Mouse (Mus musculus): ENCODE data around the gene Uck2. TPM values are rescaled to one million over a fixed set of nuclear protein-coding genes. Genes with fewer than 3 reads are reported as not detected.

The Uck2 gene
- polyA plus RNA-seq (2015; fragmentation: Nextera tagmentation; extraction: Ambion mirVana) = 67.7 and 72.3 TPM in 2 replicates

GRCm38 (mm10) chr1:167285320-167285355 is at the start of gene Uck2:
Gene Uck2 (minus strand): TSS chr1:167285320.
- 0% methylated on average over 2 of the region's 2 CpGs for WGBS
- H3K9me3 ChIP-seq (ENCODE audit: low read length) = no peaks in the 10 kb centered on the region
- H3K36me3 ChIP-seq (ENCODE audit: insufficient read depth, low read length) = no peaks in the 10 kb centered on the region
- H3K4me3 ChIP-seq (ENCODE audit: low read length) = peak within 1 kb of the TSS; percentile 91
- ATAC-seq (ENCODE audit: low FRiP score, low TSS enrichment) = no peak
- peaks cover 33% of the 10 kb centered on the region for H3K4me1 ChIP-seq (ENCODE audit: insufficient read depth, low read length)
- H3K27me3 ChIP-seq (ENCODE audit: insufficient read depth, low read length) = no peaks in the 10 kb centered on the region
- peak within 1 kb of the TSS; percentile 89 for H3K4me2 ChIP-seq (replicated peaks; ENCODE audit: low read depth, low read length)
- H3K9ac ChIP-seq (replicated peaks; ENCODE audit: low read length) = peak within 1 kb of the TSS; percentile 84
- peak within 1 kb of the TSS; percentile 96 for H3K27ac ChIP-seq (ENCODE audit: low read length)

GRCm38 (mm10) chr1:167331106-167331505 is 46.0 kb upstream of the Uck2 start:
- no peak overlapping the region for H3K4me2 ChIP-seq (replicated peaks; ENCODE audit: low read depth, low read length)
- H3K36me3 ChIP-seq (ENCODE audit: insufficient read depth, low read length) = peaks cover 40% of the 10 kb centered on the region
- no peaks in the 10 kb centered on the region for H3K4me1 ChIP-seq (ENCODE audit: insufficient read depth, low read length)
- H3K27me3 ChIP-seq (ENCODE audit: insufficient read depth, low read length) = no peaks in the 10 kb centered on the region
- no peak overlapping the region for H3K27ac ChIP-seq (ENCODE audit: low read length)
- WGBS = 86% methylated on average over 8 of the region's 8 CpGs
- H3K9ac ChIP-seq (replicated peaks; ENCODE audit: low read length) = no peak overlapping the region
- H3K9me3 ChIP-seq (ENCODE audit: low read length) = no peaks in the 10 kb centered on the region
- H3K4me3 ChIP-seq (ENCODE audit: low read length) = no peak overlapping the region
- no peak for ATAC-seq (ENCODE audit: low FRiP score, low TSS enrichment)

- Histone ChIP-seq H3K9ac (replicated peaks; ENCODE audit: low read length) (no peak overlapping the region), H3K4me2 (replicated peaks; ENCODE audit: low read depth, low read length) (no peak overlapping the region), H3K4me3 (ENCODE audit: low read length) (no peak overlapping the region), H3K36me3 (ENCODE audit: insufficient read depth, low read length) (peaks cover 44% of the 10 kb centered on the region), H3K27me3 (ENCODE audit: insufficient read depth, low read length) (no peaks in the 10 kb centered on the region), H3K27ac (ENCODE audit: low read length) (no peak overlapping the region), H3K9me3 (ENCODE audit: low read length) (no peaks in the 10 kb centered on the region), H3K4me1 (ENCODE audit: insufficient read depth, low read length) (no peaks in the 10 kb centered on the region)
- WGBS = 88% methylated on average over 6 of the region's 6 CpGs
- ATAC-seq (ENCODE audit: low FRiP score, low TSS enrichment) = no peak
Observed at GRCm38 (mm10) chr1:167328776-167329175, 43.7 kb upstream of the Uck2 start.

GRCm38 (mm10) chr1:167321691-167322090 is 36.6 kb upstream of the Uck2 start:
- H3K4me2 ChIP-seq (replicated peaks; ENCODE audit: low read depth, low read length) = no peak overlapping the region
- no peak overlapping the region for H3K4me3 ChIP-seq (ENCODE audit: low read length)
- no peak overlapping the region for H3K27ac ChIP-seq (ENCODE audit: low read length)
- ATAC-seq (ENCODE audit: low FRiP score, low TSS enrichment) = no peak
- H3K27me3 ChIP-seq (ENCODE audit: insufficient read depth, low read length) = no peaks in the 10 kb centered on the region
- WGBS = 98% methylated on average over 6 of the region's 6 CpGs
- peaks cover 50% of the 10 kb centered on the region for H3K36me3 ChIP-seq (ENCODE audit: insufficient read depth, low read length)
- H3K9me3 ChIP-seq (ENCODE audit: low read length) = no peaks in the 10 kb centered on the region
- no peak overlapping the region for H3K9ac ChIP-seq (replicated peaks; ENCODE audit: low read length)
- H3K4me1 ChIP-seq (ENCODE audit: insufficient read depth, low read length) = no peaks in the 10 kb centered on the region

- no peak for ATAC-seq (ENCODE audit: low FRiP score, low TSS enrichment)
- H3K9ac ChIP-seq (replicated peaks; ENCODE audit: low read length) = no peak overlapping the region
- WGBS = 89% methylated on average over 4 of the region's 4 CpGs
- H3K27me3 ChIP-seq (ENCODE audit: insufficient read depth, low read length) = no peaks in the 10 kb centered on the region
- no peak overlapping the region for H3K27ac ChIP-seq (ENCODE audit: low read length)
- H3K9me3 ChIP-seq (ENCODE audit: low read length) = no peaks in the 10 kb centered on the region
- H3K4me1 ChIP-seq (ENCODE audit: insufficient read depth, low read length) = peaks cover 5% of the 10 kb centered on the region
- H3K4me2 ChIP-seq (replicated peaks; ENCODE audit: low read depth, low read length) = no peak overlapping the region
- H3K36me3 ChIP-seq (ENCODE audit: insufficient read depth, low read length) = peaks cover 12% of the 10 kb centered on the region; the same call in 1 of the 2 replicates
- H3K4me3 ChIP-seq (ENCODE audit: low read length) = no peak overlapping the region
Observed at GRCm38 (mm10) chr1:167313220-167313619, 28.1 kb upstream of the Uck2 start.

GRCm38 (mm10) chr1:167312367-167312766 is 27.2 kb upstream of the Uck2 start:
- no peak overlapping the region for H3K27ac ChIP-seq (ENCODE audit: low read length)
- H3K27me3 ChIP-seq (ENCODE audit: insufficient read depth, low read length) = no peaks in the 10 kb centered on the region
- H3K9me3 ChIP-seq (ENCODE audit: low read length) = no peaks in the 10 kb centered on the region
- H3K9ac ChIP-seq (replicated peaks; ENCODE audit: low read length) = no peak overlapping the region
- no peak for ATAC-seq (ENCODE audit: low FRiP score, low TSS enrichment)
- no peak overlapping the region for H3K4me2 ChIP-seq (replicated peaks; ENCODE audit: low read depth, low read length)
- H3K36me3 ChIP-seq (ENCODE audit: insufficient read depth, low read length) = 0 out of 2 replicates have a peak, but pooled peaks cover 9% of the 10 kb centered on the region
- H3K4me3 ChIP-seq (ENCODE audit: low read length) = no peak overlapping the region
- H3K4me1 ChIP-seq (ENCODE audit: insufficient read depth, low read length) = peaks cover 8% of the 10 kb centered on the region

- peak within 1 kb of the TSS; percentile 99 for H3K9ac ChIP-seq (replicated peaks; ENCODE audit: low read length)
- H3K4me1 ChIP-seq (ENCODE audit: insufficient read depth, low read length) = peaks cover 8% of the 10 kb centered on the region
- H3K4me2 ChIP-seq (replicated peaks; ENCODE audit: low read depth, low read length) = peak within 1 kb of the TSS; percentile 82
- H3K4me3 ChIP-seq (ENCODE audit: low read length) = peak within 1 kb of the TSS; percentile 94
- under 1% methylated on average over 78 of the region's 82 CpGs for WGBS
- no peaks in the 10 kb centered on the region for H3K36me3 ChIP-seq (ENCODE audit: insufficient read depth, low read length)
- ATAC-seq (ENCODE audit: low FRiP score, low TSS enrichment) = peak; percentile 97
- no peaks in the 10 kb centered on the region for H3K27me3 ChIP-seq (ENCODE audit: insufficient read depth, low read length)
- no peaks in the 10 kb centered on the region for H3K9me3 ChIP-seq (ENCODE audit: low read length)
- peak within 1 kb of the TSS; percentile 96 for H3K27ac ChIP-seq (ENCODE audit: low read length)
Observed at GRCm38 (mm10) chr1:167308261-167309054, 23.3 kb upstream of the Uck2 start, which contains the start of gene Tmco1. Gene Tmco1 (plus strand): TSS chr1:167308378.

- peak overlapping the region; percentile 82 for H3K4me2 ChIP-seq (replicated peaks; ENCODE audit: low read depth, low read length)
- H3K9ac ChIP-seq (replicated peaks; ENCODE audit: low read length) = peak overlapping the region; percentile 99
- peak overlapping the region; percentile 94 for H3K4me3 ChIP-seq (ENCODE audit: low read length)
- no peaks in the 10 kb centered on the region for H3K9me3 ChIP-seq (ENCODE audit: low read length)
- 61% methylated on average over 11 of the region's 11 CpGs for WGBS
- peaks cover 8% of the 10 kb centered on the region for H3K4me1 ChIP-seq (ENCODE audit: insufficient read depth, low read length)
- no peak for ATAC-seq (ENCODE audit: low FRiP score, low TSS enrichment)
- no peaks in the 10 kb centered on the region for H3K27me3 ChIP-seq (ENCODE audit: insufficient read depth, low read length)
- no peaks in the 10 kb centered on the region for H3K36me3 ChIP-seq (ENCODE audit: insufficient read depth, low read length)
- no peak overlapping the region; the same call in 1 of the 2 replicates for H3K27ac ChIP-seq (ENCODE audit: low read length)
Observed at GRCm38 (mm10) chr1:167307674-167308073, 22.6 kb upstream of the Uck2 start.

- Histone ChIP-seq H3K4me3 (ENCODE audit: low read length) (no peak overlapping the region), H3K27me3 (ENCODE audit: insufficient read depth, low read length) (no peaks in the 10 kb centered on the region), H3K9me3 (ENCODE audit: low read length) (no peaks in the 10 kb centered on the region), H3K36me3 (ENCODE audit: insufficient read depth, low read length) (no peaks in the 10 kb centered on the region), H3K4me1 (ENCODE audit: insufficient read depth, low read length) (peaks cover 8% of the 10 kb centered on the region), H3K27ac (ENCODE audit: low read length) (no peak overlapping the region), H3K4me2 (replicated peaks; ENCODE audit: low read depth, low read length) (no peak overlapping the region), H3K9ac (replicated peaks; ENCODE audit: low read length) (no peak overlapping the region)
- 65% methylated on average over 5 of the region's 5 CpGs for WGBS
- ATAC-seq (ENCODE audit: low FRiP score, low TSS enrichment) = no peak
Observed at GRCm38 (mm10) chr1:167306451-167307240, 21.5 kb upstream of the Uck2 start.

- ATAC-seq (ENCODE audit: low FRiP score, low TSS enrichment) = no peak
- Histone ChIP-seq H3K4me3 (ENCODE audit: low read length) (no peak overlapping the region), H3K36me3 (ENCODE audit: insufficient read depth, low read length) (no peaks in the 10 kb centered on the region), H3K27ac (ENCODE audit: low read length) (no peak overlapping the region), H3K4me2 (replicated peaks; ENCODE audit: low read depth, low read length) (no peak overlapping the region), H3K4me1 (ENCODE audit: insufficient read depth, low read length) (peaks cover 8% of the 10 kb centered on the region), H3K27me3 (ENCODE audit: insufficient read depth, low read length) (no peaks in the 10 kb centered on the region), H3K9me3 (ENCODE audit: low read length) (no peaks in the 10 kb centered on the region), H3K9ac (replicated peaks; ENCODE audit: low read length) (no peak overlapping the region)
- 71% methylated on average over 7 of the region's 7 CpGs for WGBS
Observed at GRCm38 (mm10) chr1:167305501-167306137, 20.5 kb upstream of the Uck2 start.
